Mouse (Mus musculus): ENCODE measurements at regions not wholly inside any gene's neighbourhood (a gene's known extent, or its start where the extent isn't known, plus 50 kb on each side); places are given as distances from the start of the nearest gene placed in this dataset.

DNA sequence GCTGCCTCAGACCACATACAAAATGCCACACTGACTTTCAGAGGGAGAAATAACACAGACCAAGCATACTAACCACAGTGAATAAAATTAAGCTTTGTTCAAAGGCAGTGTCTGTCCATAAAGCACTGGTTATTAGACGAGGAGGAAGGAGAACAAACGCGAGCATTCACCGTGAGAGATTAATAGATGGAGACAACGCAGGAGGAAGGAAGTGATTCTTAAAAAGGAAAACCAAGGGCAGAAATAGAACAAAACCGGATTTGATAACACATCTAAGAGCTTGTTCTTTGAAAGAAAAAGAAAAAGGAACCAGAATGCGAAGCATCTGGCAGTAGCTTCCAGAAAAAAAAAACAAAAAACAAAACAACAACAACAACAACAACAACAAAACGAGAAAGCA is 86.3 kb upstream of the Irs2 start:
- DNase-seq (ENCODE audit: low spot score in 2 of 2), result no peak

DNA sequence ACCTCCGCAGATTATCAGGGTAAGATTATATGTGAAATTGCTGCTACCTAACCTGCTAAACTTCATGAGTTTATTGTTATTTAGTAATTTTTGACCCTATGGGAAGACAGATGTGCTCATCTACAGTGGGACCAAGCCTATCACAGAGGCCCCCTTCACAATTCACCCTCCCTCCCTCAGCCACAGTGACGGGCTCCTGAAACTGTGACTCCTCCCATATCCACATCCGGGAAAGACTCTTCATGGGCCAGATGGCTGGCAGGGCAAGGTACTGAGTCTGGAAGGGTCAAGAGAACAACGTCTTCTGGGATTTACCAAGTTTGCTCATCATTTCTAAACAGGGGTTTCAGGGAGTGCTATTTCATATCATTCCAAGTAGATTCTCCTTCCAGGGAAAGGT is 84.1 kb upstream of the Irs2 start:
- no peak for DNase-seq (ENCODE audit: low spot score in 2 of 2)

- DNase-seq (ENCODE audit: low spot score in 2 of 2), result no peak
Measured at GRCm38 (mm10) chr8:11091675-11092345, 83.6 kb upstream of the Irs2 start.

- peak in 1 of 2 experiments; percentile 34 for DNase-seq (ENCODE audit: low spot score in 2 of 2)
Measured at GRCm38 (mm10) chr8:11088946-11089665, 80.8 kb upstream of the Irs2 start.

DNA sequence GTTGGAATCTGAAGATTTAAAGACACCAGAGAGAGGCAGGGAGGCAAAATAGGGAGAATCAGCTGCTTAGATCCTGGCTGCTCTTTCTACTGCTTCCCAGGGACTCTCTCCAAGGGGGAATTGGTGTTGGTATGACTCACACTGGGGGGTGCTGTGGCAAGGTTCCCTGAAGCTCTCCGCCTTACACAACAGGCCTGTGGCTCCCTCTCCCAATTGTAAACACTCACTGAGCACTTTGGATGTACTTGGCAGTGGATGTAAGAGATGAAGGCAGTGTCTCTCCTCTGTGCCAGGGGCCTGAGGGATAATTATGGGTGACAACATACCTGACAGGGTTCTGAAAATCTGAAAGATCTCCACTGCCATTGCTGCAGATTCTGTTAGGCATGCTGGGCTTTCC is 77.0 kb upstream of the Irs2 start:
- peak; percentile 59 to 73 for DNase-seq (ENCODE audit: low spot score in 2 of 2)

GRCm38 (mm10) chr8:11084051-11084533 is 75.8 kb upstream of the Irs2 start:
- DNase-seq (ENCODE audit: low spot score in 2 of 2), result no peak

DNA sequence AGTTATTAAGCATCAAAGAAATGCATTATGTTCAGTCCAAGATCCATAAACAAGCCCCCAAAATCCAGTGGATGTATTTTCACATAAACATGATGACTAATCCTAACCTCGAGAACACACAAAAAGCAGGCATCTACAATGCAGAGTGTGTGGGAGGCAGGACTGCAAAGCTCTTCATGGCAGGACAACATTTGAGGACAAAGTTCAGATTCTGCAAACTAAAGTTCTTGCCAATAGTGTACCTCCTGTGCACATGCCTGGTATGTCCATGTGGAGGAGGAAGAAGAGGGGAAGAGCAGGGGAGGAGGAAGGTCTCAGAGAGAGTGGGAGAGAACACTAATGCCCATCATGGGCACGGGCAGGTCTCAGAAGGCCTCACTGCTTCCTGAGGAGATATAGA is 72.6 kb upstream of the Irs2 start:
- DNase-seq (ENCODE audit: low spot score in 2 of 2), result no peak

- DNase-seq (ENCODE audit: low spot score in 2 of 2), result no peak
Measured at GRCm38 (mm10) chr8:11079805-11080204, 71.5 kb upstream of the Irs2 start.

- DNase-seq (ENCODE audit: low spot score in 2 of 2), result no peak
Measured at GRCm38 (mm10) chr8:11077138-11077537, 68.9 kb upstream of the Irs2 start.

DNA sequence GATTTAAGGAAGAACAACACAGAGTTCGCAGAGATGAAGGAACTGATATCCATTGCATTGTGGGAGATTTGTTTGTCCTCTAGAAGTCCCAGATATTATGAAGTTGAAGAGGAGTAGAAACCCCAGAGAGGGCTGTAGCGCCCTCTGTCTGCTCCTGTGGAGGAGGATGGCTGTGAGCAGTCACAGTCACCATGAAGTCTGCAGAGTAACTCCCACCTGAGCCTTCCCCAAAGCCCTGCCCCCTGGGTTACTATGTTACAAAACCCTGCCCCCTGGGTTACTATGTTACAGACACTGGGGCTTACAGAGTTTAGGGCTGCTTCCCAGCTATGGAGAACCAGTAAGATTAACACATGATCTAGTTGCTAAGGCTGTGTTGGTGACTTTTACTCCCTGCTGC is 62.9 kb upstream of the Irs2 start:
- no peak for DNase-seq (ENCODE audit: low spot score in 2 of 2)

- no peak for DNase-seq (ENCODE audit: low spot score in 2 of 2)
Measured at GRCm38 (mm10) chr8:11067450-11067849, 59.2 kb upstream of the Irs2 start.

GRCm38 (mm10) chr8:11065990-11066389 is 57.7 kb upstream of the Irs2 start:
- DNase-seq (ENCODE audit: low spot score in 2 of 2), result no peak

- no peak for DNase-seq (ENCODE audit: low spot score in 2 of 2)
Measured at GRCm38 (mm10) chr8:11065303-11065702, 57.0 kb upstream of the Irs2 start.

DNA sequence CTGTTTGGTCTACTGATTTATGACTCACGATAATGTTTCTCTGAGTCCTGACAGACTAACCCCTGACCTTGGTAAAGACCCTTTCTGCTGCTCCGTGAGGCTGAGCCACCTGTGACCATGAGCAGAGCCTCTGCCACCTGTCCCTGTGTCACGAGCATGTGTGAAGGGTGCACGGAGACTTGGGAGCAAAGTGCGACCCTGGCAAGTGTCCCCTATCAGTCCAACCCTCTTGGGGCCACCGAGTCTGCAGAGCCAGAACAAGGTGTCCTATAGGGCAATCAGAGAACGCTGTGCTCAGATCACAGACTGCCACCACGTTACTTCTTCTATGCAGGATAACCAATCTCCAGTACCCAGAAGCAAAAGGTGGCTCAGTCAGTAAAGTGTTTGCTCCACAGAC is 54.8 kb upstream of the Irs2 start:
- no peak for DNase-seq (ENCODE audit: low spot score in 2 of 2)

GRCm38 (mm10) chr8:11062348-11062946 is 54.2 kb upstream of the Irs2 start:
- no peak for DNase-seq (ENCODE audit: low spot score in 2 of 2)

GRCm38 (mm10) chr8:11061711-11062110 is 53.5 kb upstream of the Irs2 start:
- DNase-seq (ENCODE audit: low spot score in 2 of 2), result peak; percentile 23 to 61

GRCm38 (mm10) chr8:11060604-11061003 is 52.3 kb upstream of the Irs2 start:
- DNase-seq (ENCODE audit: low spot score in 2 of 2), result no peak

GRCm38 (mm10) chr8:11058392-11058791 is 50.1 kb upstream of the Irs2 start:
- DNase-seq (ENCODE audit: low spot score in 2 of 2), result no peak

All from layer of hippocampus, adult 18-20 months (tissue).